Mouse (Mus musculus): Measurements from ENCODE around the gene AI837181. TPM values are rescaled to one million over a fixed set of nuclear protein-coding genes. Genes with fewer than 3 reads are reported as not detected.

Gene AI837181
- total RNA-seq, 2 experiments from 2014 or later: 46.5 to 47.2 TPM

GRCm38 (mm10) chr19:5468374-5468773 lies 43.4 kb downstream of the AI837181 start, which contains the start of gene Ctsw:
Gene Ctsw, minus strand, starts transcription at chr19:5468507.
- no peak for DNase-seq (ENCODE audit: low spot score in 2 of 2)

GRCm38 (mm10) chr19:5471846-5472245 lies 46.9 kb downstream of the AI837181 start:
- no peak for DNase-seq (ENCODE audit: low spot score in 2 of 2)

- no peak for DNase-seq (ENCODE audit: low spot score in 2 of 2)
These were observed 47.9 kb downstream of the AI837181 start for GRCm38 (mm10) chr19:5472857-5473256.

DNA sequence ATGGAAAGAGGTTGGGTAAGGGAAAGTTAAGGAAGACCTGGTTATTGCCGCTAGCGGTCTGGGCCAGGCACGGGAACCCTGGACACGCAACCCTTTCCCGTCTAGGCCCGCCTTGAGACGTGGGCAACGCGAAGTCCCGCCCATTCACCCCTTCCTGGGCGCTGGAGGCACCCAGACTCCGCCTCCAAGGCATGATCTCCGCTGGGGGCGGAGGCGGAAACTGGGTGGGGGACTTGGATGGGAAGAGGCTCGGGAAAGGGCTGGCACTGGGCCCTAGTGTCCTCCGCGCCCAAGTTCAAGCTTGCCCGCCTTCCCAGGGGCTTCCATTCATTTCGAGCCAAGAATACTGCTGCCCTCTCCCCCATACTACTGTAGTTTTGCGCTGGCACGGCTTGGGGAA lies 48.8 kb downstream of the AI837181 start, which contains the start of gene Efemp2:
Gene Efemp2 (plus strand): TSS at position 235 of the 400 bp plus-strand sequence.
- peak; percentile 84 to 85 for DNase-seq (ENCODE audit: low spot score in 2 of 2)

- peak; percentile 52 to 60 for DNase-seq (ENCODE audit: low spot score in 2 of 2)
These were observed 49.5 kb downstream of the AI837181 start for GRCm38 (mm10) chr19:5474281-5475068.

- no peak for DNase-seq (ENCODE audit: low spot score in 2 of 2)
These were observed 50.2 kb downstream of the AI837181 start for GRCm38 (mm10) chr19:5475069-5475714.

Other genes with a start within 250 kb of the AI837181 start
- 10 to 100 TPM; 15.1 to 20.7 TPM for gene Pacs1, start 152.0 kb upstream of the AI837181 start, total RNA-seq (2021)
- 100 to 1,000 TPM; 139 to 173 TPM for gene Sf3b2, start 129.7 kb upstream of the AI837181 start, total RNA-seq (2021)
- under 1 TPM; 0.13 to 0.29 TPM for gene Gal3st3, start 126.8 kb upstream of the AI837181 start, total RNA-seq (2021)
- not detected for gene Catsper1, start 89.4 kb upstream of the AI837181 start, total RNA-seq (2021)
- 1 to 10 TPM; 2.5 to 3.2 TPM for gene Cst6, start 75.6 kb upstream of the AI837181 start, total RNA-seq (2021)
- gene Eif1ad, start 58.4 kb upstream of the AI837181 start, total RNA-seq (2021): 10 to 100 TPM; 24.4 to 24.5 TPM
- gene Banf1, start 58.0 kb upstream of the AI837181 start, total RNA-seq (2021): 100 to 1,000 TPM; 127 to 129 TPM
- gene Sart1, start 36.4 kb upstream of the AI837181 start, total RNA-seq (2021): 10 to 100 TPM; 79.8 to 85.0 TPM
- gene Tsga10ip, start 22.6 kb upstream of the AI837181 start, total RNA-seq (2021): under 1 TPM in 1 of 2 experiments, not detected in 1; 0.96 TPM
- gene Drap1, start 165 bp upstream of the AI837181 start, total RNA-seq (2021): 100 to 1,000 TPM; 266 to 283 TPM
- 1 to 10 TPM; 1.1 to 4.9 TPM for gene Fosl1, start 22.4 kb downstream of the AI837181 start, total RNA-seq (2021)
- gene Ccdc85b, start 32.8 kb downstream of the AI837181 start, total RNA-seq (2021): 1 to 10 TPM; 6.4 TPM
- 10 to 100 TPM; 75.0 to 82.0 TPM for gene Fibp, start 35.5 kb downstream of the AI837181 start, total RNA-seq (2021)
- 1 to 10 TPM; 1.0 to 2.1 TPM for gene Ctsw, start 43.4 kb downstream of the AI837181 start, total RNA-seq (2021)
- gene Efemp2, start 48.8 kb downstream of the AI837181 start, total RNA-seq (2021): 10 to 100 TPM; 56.9 to 91.1 TPM
- gene Mus81, start 63.3 kb downstream of the AI837181 start, total RNA-seq (2021): 10 to 100 TPM; 25.1 to 35.8 TPM
- gene Cfl1, start 65.3 kb downstream of the AI837181 start, total RNA-seq (2021): 100 to 1,000 TPM; 689 to 693 TPM
- 1 to 10 TPM; 1.7 to 2.2 TPM for gene 1700020D05Rik, start 78.6 kb downstream of the AI837181 start, total RNA-seq (2021)
- 10 to 100 TPM; 12.3 to 12.4 TPM for gene Snx32, start 85.4 kb downstream of the AI837181 start, total RNA-seq (2021)
- gene Ovol1, start 135.5 kb downstream of the AI837181 start, total RNA-seq (2021): not detected
- gene Ap5b1, start 142.9 kb downstream of the AI837181 start, total RNA-seq (2021): 1 to 10 TPM; 6.5 to 9.9 TPM
- gene Rnaseh2c, start 176.7 kb downstream of the AI837181 start, total RNA-seq (2021): 100 to 1,000 TPM; 108 to 113 TPM
- gene Kat5, start 185.1 kb downstream of the AI837181 start, total RNA-seq (2021): 10 to 100 TPM; 67.8 to 69.3 TPM
- 10 to 100 TPM; 79.6 to 90.2 TPM for gene Rela, start 212.3 kb downstream of the AI837181 start, total RNA-seq (2021)
- gene Sipa1, start 238.6 kb downstream of the AI837181 start, total RNA-seq (2021): 10 to 100 TPM; 41.1 to 45.6 TPM